ENCODE assay signal across 17 mouse cellular contexts in genomic region chr8:122319045-122319707, GRCm38 (mm10). TPM values are rescaled to one million over a fixed set of nuclear protein-coding genes. Genes with fewer than 3 reads are reported as not detected.
DNase-seq lines count a peak whose midpoint lies in the region; ATAC-seq lines count a peak whose summit lies in the region.
"Had no signal": no experiment of that assay in that cellular context is flagged by ENCODE, and none has a peak within 500 bp of the region (broad histone marks: within the 10 kb centered on the region; RNA-seq: fewer than 3 reads in every experiment).

No protein-coding gene starts in this region.

- no peak for ATAC-seq in heart, embryonic 11.5 days (replicated peaks; ENCODE audit: insufficient number of reproducible peaks, low FRiP score, low TSS enrichment)
- ATAC-seq in intestine, embryonic 15.5 days = no peak
- no peak for ATAC-seq in liver, embryonic 16.5 days (ENCODE audit: low read depth)
- no peak for ATAC-seq in CD4-positive, CD25-positive, alpha-beta regulatory T cell, adult 4 months
- no peak for ATAC-seq in forebrain, embryonic 16.5 days
- ATAC-seq: midbrain, embryonic 16.5 days had no signal

- peak overlapping the region; percentile 92 for H3K27ac ChIP-seq in heart, embryonic 11.5 days (ENCODE audit: low read depth, low read length)
- peak overlapping the region; percentile 64 for H3K27ac ChIP-seq in intestine, embryonic 15.5 days
- peak overlapping the region; percentile 99 for H3K27ac ChIP-seq in liver, embryonic 16.5 days (ENCODE audit: low read length)
- no peak overlapping the region for H3K27ac ChIP-seq in forebrain, embryonic 16.5 days (ENCODE audit: low read length)
- H3K27ac ChIP-seq: limb, embryonic 15.5 days had no signal

- no peak for DNase-seq in heart, adult 8-10 months (ENCODE audit: low spot score)
- DNase-seq in ES-CJ7 (ENCODE audit: low read depth, low spot score) = peak; percentile 94
- DNase-seq in urinary bladder, postnatal 14 days (ENCODE audit: low spot score) = no peak
- DNase-seq: cerebellum, adult 9-10 months; kidney, adult 9 months; lung, postnatal 4 days had no signal

- peaks cover 99% of the 10 kb centered on the region for H3K4me1 ChIP-seq in heart, embryonic 11.5 days (ENCODE audit: control insufficient read depth, insufficient read depth, low read length)
- peaks cover 93% of the 10 kb centered on the region for H3K4me1 ChIP-seq in intestine, embryonic 15.5 days (replicated peaks)
- H3K4me1 ChIP-seq in liver, embryonic 16.5 days (ENCODE audit: control insufficient read depth, low read depth, low read length) = peaks cover 100% of the 10 kb centered on the region
- peaks cover 8% of the 10 kb centered on the region; the same call in 1 of the 2 replicates for H3K4me1 ChIP-seq in forebrain, embryonic 16.5 days (replicated peaks; ENCODE audit: control insufficient read depth, insufficient read depth, low read length)

- peak overlapping the region; percentile 43; the same call in 1 of the 2 replicates for H3K9ac ChIP-seq in heart, embryonic 11.5 days (ENCODE audit: low read depth, low read length)
- no peak overlapping the region for H3K9ac ChIP-seq in intestine, embryonic 15.5 days
- H3K9ac ChIP-seq in liver, embryonic 16.5 days (ENCODE audit: low read depth, low read length) = peak overlapping the region; percentile 76
- no peak overlapping the region for H3K9ac ChIP-seq in forebrain, embryonic 16.5 days (replicated peaks; ENCODE audit: low read depth, low read length)
- H3K9ac ChIP-seq: limb, embryonic 15.5 days had no signal

- no peaks in the 10 kb centered on the region for H3K27me3 ChIP-seq in heart, embryonic 11.5 days (ENCODE audit: control insufficient read depth, insufficient read depth, low read length)
- no peaks in the 10 kb centered on the region; the same call in 1 of the 2 replicates for H3K27me3 ChIP-seq in intestine, embryonic 15.5 days (replicated peaks)
- no peaks in the 10 kb centered on the region for H3K27me3 ChIP-seq in liver, embryonic 16.5 days (ENCODE audit: control insufficient read depth, insufficient read depth, low read depth, low read length)
- H3K27me3 ChIP-seq in forebrain, embryonic 16.5 days (replicated peaks; ENCODE audit: control insufficient read depth, insufficient read depth, low read length) = no peaks in the 10 kb centered on the region
- H3K27me3 ChIP-seq: hindbrain, embryonic 13.5 days; limb, embryonic 15.5 days had no signal

- no peaks in the 10 kb centered on the region for H3K9me3 ChIP-seq in heart, embryonic 11.5 days (replicated peaks; ENCODE audit: control insufficient read depth, low read length)
- H3K9me3 ChIP-seq in intestine, embryonic 15.5 days = no peaks in the 10 kb centered on the region
- no peaks in the 10 kb centered on the region for H3K9me3 ChIP-seq in liver, embryonic 16.5 days (replicated peaks; ENCODE audit: control insufficient read depth, low read length)
- H3K9me3 ChIP-seq in forebrain, embryonic 16.5 days (ENCODE audit: control insufficient read depth, low read length) = no peaks in the 10 kb centered on the region
- H3K9me3 ChIP-seq: hindbrain, embryonic 13.5 days; limb, embryonic 15.5 days had no signal

- 44% methylated on average over 11 of the region's 11 CpGs for WGBS in heart, embryonic 11.5 days (ENCODE audit: insufficient replicate concordance)
- 54% methylated on average over 11 of the region's 11 CpGs for WGBS in intestine, embryonic 15.5 days
- WGBS in liver, embryonic 16.5 days (ENCODE audit: insufficient replicate concordance) = 12% methylated on average over 11 of the region's 11 CpGs
- 76% methylated on average over 11 of the region's 11 CpGs for WGBS in forebrain, embryonic 16.5 days

- no peaks in the 10 kb centered on the region; the same call in 1 of the 2 replicates for H3K36me3 ChIP-seq in heart, embryonic 11.5 days (ENCODE audit: control insufficient read depth, insufficient read depth, low read length)
- no peaks in the 10 kb centered on the region for H3K36me3 ChIP-seq in intestine, embryonic 15.5 days
- peaks cover 35% of the 10 kb centered on the region for H3K36me3 ChIP-seq in liver, embryonic 16.5 days (ENCODE audit: control insufficient read depth, insufficient read depth)
- H3K36me3 ChIP-seq in forebrain, embryonic 16.5 days (ENCODE audit: control insufficient read depth, insufficient read depth) = no peaks in the 10 kb centered on the region
- H3K36me3 ChIP-seq: hindbrain, embryonic 13.5 days; limb, embryonic 15.5 days had no signal

- H3K4me2 ChIP-seq in heart, embryonic 11.5 days = peak overlapping the region; percentile 14
- peak overlapping the region; percentile 17; the same call in 1 of the 2 replicates for H3K4me2 ChIP-seq in intestine, embryonic 15.5 days (replicated peaks)
- peak overlapping the region; percentile 51 for H3K4me2 ChIP-seq in liver, embryonic 16.5 days (ENCODE audit: low read depth, low read length)
- no peak overlapping the region for H3K4me2 ChIP-seq in forebrain, embryonic 16.5 days (ENCODE audit: low read length)
- H3K4me2 ChIP-seq: hindbrain, embryonic 13.5 days; limb, embryonic 15.5 days had no signal

- H3K4me3 ChIP-seq in heart, embryonic 11.5 days (ENCODE audit: low read depth, low read length) = no peak overlapping the region
- no peak overlapping the region for H3K4me3 ChIP-seq in intestine, embryonic 15.5 days (replicated peaks)
- no peak overlapping the region for H3K4me3 ChIP-seq in liver, embryonic 16.5 days (ENCODE audit: low read depth, low read length)
- no peak overlapping the region for H3K4me3 ChIP-seq in forebrain, embryonic 16.5 days (replicated peaks; ENCODE audit: low read length)
- H3K4me3 ChIP-seq: hindbrain, embryonic 13.5 days; limb, embryonic 15.5 days had no signal

RNA-seq across cellular contexts. Expression of gene Zfpm1, which starts 37.2 kb away (rescaled TPM):
- polyA plus RNA-seq in heart, embryonic 11.5 days (2014; fragmentation: Nextera tagmentation; extraction: Ambion mirVana) = 6.9 and 7.9 TPM in 2 replicates
- 10 to 100 TPM; 18.1 to 23.2 (median 21.3) TPM for total RNA-seq in heart, adult 8-10 months (2022)
- polyA plus RNA-seq in intestine, embryonic 15.5 days (2015; fragmentation: Nextera tagmentation; extraction: Ambion mirVana) = 4.9 and 5.2 TPM in 2 replicates
- 6.8 and 8.1 TPM in 2 replicates for polyA plus RNA-seq in liver, embryonic 16.5 days (2015; fragmentation: Nextera tagmentation; extraction: Ambion mirVana)
- under 1 TPM; 0.46 to 0.82 TPM for polyA plus RNA-seq in CD4-positive, CD25-positive, alpha-beta regulatory T cell, adult 4 months (2017; shearing (Covaris generic))
- 0.41 and 0.65 TPM in 2 replicates for polyA plus RNA-seq in forebrain, embryonic 16.5 days (2015; fragmentation: Nextera tagmentation; extraction: Ambion mirVana)

RNA-seq across cellular contexts. Expression of gene Trhr2, which starts 41.4 kb away (rescaled TPM):
- polyA plus RNA-seq in heart, embryonic 11.5 days (2014; fragmentation: Nextera tagmentation; extraction: Ambion mirVana) = not detected in 2 replicates
- not detected for total RNA-seq in heart, adult 8-10 months (2022)
- not detected in 2 replicates for polyA plus RNA-seq in intestine, embryonic 15.5 days (2015; fragmentation: Nextera tagmentation; extraction: Ambion mirVana)
- not detected in 2 replicates for polyA plus RNA-seq in liver, embryonic 16.5 days (2015; fragmentation: Nextera tagmentation; extraction: Ambion mirVana)
- polyA plus RNA-seq in CD4-positive, CD25-positive, alpha-beta regulatory T cell, adult 4 months (2017; shearing (Covaris generic)) = not detected
- not detected in 2 replicates for polyA plus RNA-seq in forebrain, embryonic 16.5 days (2015; fragmentation: Nextera tagmentation; extraction: Ambion mirVana)
- total RNA-seq: adrenal gland, adult 18-20 months had no signal
- polyA plus RNA-seq: heart, embryonic 14.5 days; hindbrain, embryonic 13.5 days; neural tube, embryonic 11.5 days had no signal

RNA-seq across cellular contexts. Expression of gene Zc3h18, which starts 57.2 kb away (rescaled TPM):
- polyA plus RNA-seq in heart, embryonic 11.5 days (2014; fragmentation: Nextera tagmentation; extraction: Ambion mirVana) = 22.2 and 26.8 TPM in 2 replicates
- total RNA-seq in heart, adult 8-10 months (2022) = 10 to 100 TPM; 21.2 to 24.0 (median 22.4) TPM
- polyA plus RNA-seq in intestine, embryonic 15.5 days (2015; fragmentation: Nextera tagmentation; extraction: Ambion mirVana) = 53.9 and 54.0 TPM in 2 replicates
- 17.8 and 19.0 TPM in 2 replicates for polyA plus RNA-seq in liver, embryonic 16.5 days (2015; fragmentation: Nextera tagmentation; extraction: Ambion mirVana)
- 10 to 100 TPM; 12.1 to 12.7 TPM for polyA plus RNA-seq in CD4-positive, CD25-positive, alpha-beta regulatory T cell, adult 4 months (2017; shearing (Covaris generic))
- 44.7 and 47.5 TPM in 2 replicates for polyA plus RNA-seq in forebrain, embryonic 16.5 days (2015; fragmentation: Nextera tagmentation; extraction: Ambion mirVana)

Comparison
In these comparisons a context has a peak if more than half of its experiments do, and no peak if none do; other contexts are left out.
1. H3K9ac ChIP-seq: peak in heart, embryonic 11.5 days (single experiment) and liver, embryonic 16.5 days (single experiment); none in intestine, embryonic 15.5 days (single experiment) and forebrain, embryonic 16.5 days (single experiment).